Mouse (Mus musculus): ENCODE measurements at regions not wholly inside any gene's neighbourhood (a gene's known extent, or its start where the extent isn't known, plus 50 kb on each side); places are given as distances from the start of the nearest gene placed in this dataset.

GRCm38 (mm10) chr9:61310574-61310973 lies 61.6 kb upstream of the Tle3 start:
- no peak for DNase-seq (ENCODE audit: extremely low read depth)
- in situ Hi-C loops (cut with MboI; ENCODE audit: low pct_ligation_motif_present, low pct_unique_long_range_greater_than_20kb, low sequenced_read_pairs), result no loop called here
- H3K9me3 ChIP-seq (replicated peaks; ENCODE audit: low read length), result no peaks in the 10 kb centered on the region
- no peak for TF ChIP-seq ZC3H11A (IDR thresholded peaks at IDR 0.05; ENCODE audit: low read depth, low read length)
- TF ChIP-seq GABPA (IDR thresholded peaks at IDR 0.05; ENCODE audit: insufficient replicate concordance, low read depth, low read length), result no peak
- TF ChIP-seq MYC (IDR thresholded peaks at IDR 0.05; ENCODE audit: low read depth, low read length), result no peak
- no peak for TF ChIP-seq MXI1 (IDR thresholded peaks at IDR 0.05; ENCODE audit: low read depth, low read length)
- TF ChIP-seq ZMIZ1 (IDR thresholded peaks at IDR 0.05; ENCODE audit: low read depth, low read length), result no peak
- TF ChIP-seq JUN (IDR thresholded peaks at IDR 0.05; ENCODE audit: insufficient read depth, low read depth, low read length), result no peak
- TF ChIP-seq TBP (conservative IDR thresholded peaks at IDR 0.05; ENCODE audit: low read depth, low read length), result no peak
- TF ChIP-seq POLR2A (IDR thresholded peaks at IDR 0.05; ENCODE audit: low read depth, low read length), result no peak
- no peak for TF ChIP-seq TCF12 (IDR thresholded peaks at IDR 0.05; ENCODE audit: low read depth, low read length)
- H3K9ac ChIP-seq (ENCODE audit: insufficient read depth, low read depth), result no peak overlapping the region
- H3K4me2 ChIP-seq (ENCODE audit: insufficient read depth, low read depth, poor library complexity, severe bottlenecking), result no peak overlapping the region
- dilution Hi-C loops (cut with MboI; ENCODE audit: extremely low pct_ligation_motif_present, extremely low pct_unique_long_range_greater_than_20kb, low sequenced_read_pairs), result no loop called here
- H3K27me3 ChIP-seq (replicated peaks), result peaks cover 3% of the 10 kb centered on the region
- H3K36me3 ChIP-seq (replicated peaks in 1 of 2; ENCODE audit: control insufficient read depth in 1 of 2, insufficient read depth in 1 of 2, low read length in 1 of 2), result no peaks in the 10 kb centered on the region
- H3K79me2 ChIP-seq (replicated peaks; ENCODE audit: control insufficient read depth, extremely low read depth, insufficient read depth, poor library complexity, severe bottlenecking), result no peaks in the 10 kb centered on the region
- H3K4me3 ChIP-seq (replicated peaks in 1 of 3; ENCODE audit: low read depth in 2 of 3, low read length in 2 of 3, poor library complexity in 1 of 3), result no peak overlapping the region
- no peak overlapping the region for H3K27ac ChIP-seq (ENCODE audit: insufficient read depth, low read depth)
- H3K4me1 ChIP-seq (ENCODE audit: control insufficient read depth in 1 of 2, insufficient read depth in 2 of 2), result peaks cover 0 to 30% of the 10 kb centered on the region in 2 experiments; a peak in 3 of 4 replicates

GRCm38 (mm10) chr9:61311604-61312003 lies 60.6 kb upstream of the Tle3 start:
- H3K4me2 ChIP-seq (ENCODE audit: insufficient read depth, low read depth, poor library complexity, severe bottlenecking), result no peak overlapping the region
- H3K36me3 ChIP-seq (replicated peaks in 1 of 2; ENCODE audit: control insufficient read depth in 1 of 2, insufficient read depth in 1 of 2, low read length in 1 of 2), result no peaks in the 10 kb centered on the region
- H3K4me3 ChIP-seq (replicated peaks in 1 of 3; ENCODE audit: low read depth in 2 of 3, low read length in 2 of 3, poor library complexity in 1 of 3), result no peak overlapping the region
- DNase-seq (ENCODE audit: extremely low read depth), result no peak
- H3K9ac ChIP-seq (ENCODE audit: insufficient read depth, low read depth), result no peak overlapping the region
- no peaks in the 10 kb centered on the region for H3K27me3 ChIP-seq (replicated peaks)
- dilution Hi-C loops (cut with MboI; ENCODE audit: extremely low pct_ligation_motif_present, extremely low pct_unique_long_range_greater_than_20kb, low sequenced_read_pairs), result no loop called here
- peaks cover 9 to 40% of the 10 kb centered on the region in 2 experiments for H3K4me1 ChIP-seq (ENCODE audit: control insufficient read depth in 1 of 2, insufficient read depth in 2 of 2)
- H3K27ac ChIP-seq (ENCODE audit: insufficient read depth, low read depth), result no peak overlapping the region
- no peaks in the 10 kb centered on the region for H3K79me2 ChIP-seq (replicated peaks; ENCODE audit: control insufficient read depth, extremely low read depth, insufficient read depth, poor library complexity, severe bottlenecking)
- TF ChIP-seq UBTF (IDR thresholded peaks at IDR 0.05; ENCODE audit: low read depth, low read length) (no peak), RCOR1 (conservative IDR thresholded peaks at IDR 0.05; ENCODE audit: low read depth, low read length) (no peak), MAX (IDR thresholded peaks at IDR 0.05; ENCODE audit: low read length) (no peak), MYC (IDR thresholded peaks at IDR 0.05; ENCODE audit: low read depth, low read length) (no peak), JUND (conservative IDR thresholded peaks at IDR 0.05; ENCODE audit: low read depth, low read length) (no peak), ETS1 (conservative IDR thresholded peaks at IDR 0.05; ENCODE audit: low read depth, low read length) (no peak), POLR2A (IDR thresholded peaks at IDR 0.05; ENCODE audit: low read depth, low read length) (no peak), CHD1 (IDR thresholded peaks at IDR 0.05; ENCODE audit: low read depth, low read length) (no peak), MAZ (IDR thresholded peaks at IDR 0.05; ENCODE audit: low read depth, low read length) (no peak), E2F4 (IDR thresholded peaks at IDR 0.05; ENCODE audit: insufficient replicate concordance, low read depth, low read length) (no peak), ZNF384 (IDR thresholded peaks at IDR 0.05; ENCODE audit: low read depth, low read length) (no peak)
- in situ Hi-C loops (cut with MboI; ENCODE audit: low pct_ligation_motif_present, low pct_unique_long_range_greater_than_20kb, low sequenced_read_pairs), result no loop called here
- H3K9me3 ChIP-seq (replicated peaks; ENCODE audit: low read length), result no peaks in the 10 kb centered on the region
